Mouse (Mus musculus) retina, embryonic 14.5 days (tissue): ENCODE results near the gene Usp21.
A peak's percentile ranks its signal among the peaks of the same experiment; 100 is the strongest.
"Not testable (repeated sequence)": the region's sequence is repeated elsewhere in the genome, so short reads cannot be mapped to it uniquely, and the experiment has no call there.

Source experiments
- DNase-seq: peaks from one replicate; pipeline ENCODE4 v3.0.0-alpha.2; 2015; ENCODE audit warnings: low spot score

Gene Usp21

GRCm38 (mm10) chr1:171287136-171288081 is at the start of gene Usp21:
Usp21 (minus strand) TSS chr1:171287991.
- peak; percentile 94 for DNase-seq

GRCm38 (mm10) chr1:171330216-171330560 is 42.4 kb upstream of the Usp21 start:
- DNase-seq = no peak

- peak; percentile 88 for DNase-seq
These were observed 41.8 kb upstream of the Usp21 start for GRCm38 (mm10) chr1:171329433-171330215.

DNA sequence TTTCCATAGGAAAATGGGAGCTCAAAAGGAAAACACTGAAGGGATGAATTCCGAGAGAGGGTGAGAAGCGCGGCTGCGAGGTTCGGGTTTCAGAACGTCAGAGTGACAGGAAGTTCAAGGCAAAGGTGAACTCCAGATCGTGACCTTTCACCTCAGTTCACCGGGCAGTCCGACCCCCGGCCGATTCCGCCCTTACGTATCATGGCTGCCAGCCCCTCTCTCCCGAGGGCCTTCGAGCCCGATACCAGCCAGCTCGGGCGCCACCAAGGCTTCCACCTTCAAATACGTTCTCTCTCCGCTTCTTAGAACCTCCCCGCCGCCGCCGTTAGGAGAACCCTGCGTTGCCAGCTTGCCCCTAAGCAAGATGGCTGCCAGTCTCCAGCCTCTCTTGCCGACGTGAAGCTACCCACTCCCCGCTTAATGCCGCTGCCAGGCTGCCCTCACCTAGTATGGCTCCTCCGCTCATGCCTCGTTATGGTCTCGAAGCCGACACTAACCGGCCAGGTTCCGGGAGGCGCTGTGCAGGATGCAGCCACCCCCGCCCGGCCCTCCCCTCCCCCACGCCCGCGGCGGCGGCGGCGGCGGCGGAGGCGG is 41.1 kb upstream of the Usp21 start, which contains the start of gene Dedd:
TSS of gene Dedd (plus strand) at position 307 of the 594 bp plus-strand sequence.
- DNase-seq = peak; percentile 89

GRCm38 (mm10) chr1:171328244-171328643 is 40.5 kb upstream of the Usp21 start:
- DNase-seq = no peak

DNA sequence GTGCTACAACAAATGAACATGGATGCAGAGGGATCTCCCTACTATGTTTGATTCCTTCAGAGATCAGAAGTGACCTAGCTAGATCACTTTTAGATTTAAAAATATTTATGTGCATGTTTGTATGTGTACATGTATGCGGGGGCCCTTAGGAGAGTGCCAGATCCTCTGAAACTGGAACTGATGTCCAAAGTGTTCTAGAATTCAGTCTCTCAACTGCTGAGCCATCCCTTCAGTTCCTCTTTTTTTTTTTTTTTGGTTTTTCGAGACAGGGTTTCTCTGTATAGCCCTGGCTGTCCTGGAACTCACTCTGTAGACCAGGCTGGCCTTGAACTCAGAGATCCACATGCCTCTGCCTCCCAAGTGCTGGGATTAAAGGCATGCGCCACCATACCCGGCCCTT is 38.8 kb upstream of the Usp21 start:
- DNase-seq = not testable (repeated sequence)

GRCm38 (mm10) chr1:171325571-171325970 is 37.8 kb upstream of the Usp21 start:
- no peak for DNase-seq

- DNase-seq = no peak
These were observed 34.2 kb upstream of the Usp21 start for GRCm38 (mm10) chr1:171322012-171322411.

- DNase-seq = peak; percentile 76
These were observed 33.6 kb upstream of the Usp21 start for GRCm38 (mm10) chr1:171321415-171321814.

DNA sequence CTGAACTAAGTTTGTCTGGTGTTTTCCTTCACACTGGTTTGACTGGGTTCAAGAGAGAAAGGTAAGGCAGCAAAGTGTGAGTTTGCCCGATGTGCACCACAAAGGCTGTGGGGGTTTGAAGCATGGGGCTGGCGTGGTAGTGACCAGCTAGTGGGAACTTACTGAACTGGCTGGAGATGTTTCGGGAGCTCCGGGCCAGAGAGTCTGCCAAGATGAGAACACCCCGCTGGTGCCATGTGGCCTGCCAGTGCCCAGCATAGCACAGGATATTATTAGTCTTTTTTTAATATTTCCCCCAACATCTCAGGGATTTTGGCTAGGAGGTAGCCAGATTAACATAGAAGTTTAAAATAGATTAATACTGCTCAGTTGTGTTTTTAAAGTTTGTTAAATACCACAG is 32.4 kb upstream of the Usp21 start:
- no peak for DNase-seq

GRCm38 (mm10) chr1:171319748-171320147 is 32.0 kb upstream of the Usp21 start:
- DNase-seq = no peak

DNA sequence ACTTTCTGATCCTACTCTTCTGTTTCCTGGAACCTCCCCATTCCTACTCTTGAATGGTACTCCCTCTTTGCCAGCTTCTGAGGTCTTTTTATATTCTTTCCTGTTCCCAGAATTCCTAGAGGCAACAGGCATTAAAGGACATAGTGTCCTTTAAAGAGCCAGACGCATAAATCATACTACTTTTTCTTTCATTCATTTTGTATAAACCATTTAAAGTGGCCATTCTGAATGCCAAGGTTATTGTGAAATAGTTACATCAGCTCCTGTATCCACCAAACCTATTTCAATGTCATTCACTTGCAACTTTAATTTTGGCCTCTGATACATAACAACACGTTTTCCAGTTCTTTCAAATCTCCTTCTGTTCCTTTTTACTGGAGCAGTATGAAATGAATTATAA is 21.5 kb upstream of the Usp21 start:
- DNase-seq = no peak

- DNase-seq = not testable (repeated sequence)
These were observed 18.4 kb upstream of the Usp21 start for GRCm38 (mm10) chr1:171306157-171306556.

GRCm38 (mm10) chr1:171298226-171298625 is 10.4 kb upstream of the Usp21 start:
- DNase-seq = no peak

DNA sequence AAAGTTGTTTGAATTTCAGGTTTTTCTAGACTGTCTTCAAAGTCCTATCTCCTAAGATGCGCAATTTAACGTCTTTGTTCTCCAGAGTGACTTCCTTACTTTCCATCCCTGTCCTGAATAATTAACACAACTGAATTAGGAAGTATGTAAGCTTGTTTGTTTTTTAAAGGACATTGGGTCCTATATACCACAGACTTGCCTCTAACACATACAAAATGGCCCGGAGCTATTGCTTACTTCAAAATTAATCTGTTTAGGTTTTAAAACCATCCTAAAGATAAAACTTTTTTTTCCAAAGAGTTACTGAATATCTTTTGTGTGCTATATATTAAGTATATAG is 7.2 kb upstream of the Usp21 start:
- no peak for DNase-seq

DNA sequence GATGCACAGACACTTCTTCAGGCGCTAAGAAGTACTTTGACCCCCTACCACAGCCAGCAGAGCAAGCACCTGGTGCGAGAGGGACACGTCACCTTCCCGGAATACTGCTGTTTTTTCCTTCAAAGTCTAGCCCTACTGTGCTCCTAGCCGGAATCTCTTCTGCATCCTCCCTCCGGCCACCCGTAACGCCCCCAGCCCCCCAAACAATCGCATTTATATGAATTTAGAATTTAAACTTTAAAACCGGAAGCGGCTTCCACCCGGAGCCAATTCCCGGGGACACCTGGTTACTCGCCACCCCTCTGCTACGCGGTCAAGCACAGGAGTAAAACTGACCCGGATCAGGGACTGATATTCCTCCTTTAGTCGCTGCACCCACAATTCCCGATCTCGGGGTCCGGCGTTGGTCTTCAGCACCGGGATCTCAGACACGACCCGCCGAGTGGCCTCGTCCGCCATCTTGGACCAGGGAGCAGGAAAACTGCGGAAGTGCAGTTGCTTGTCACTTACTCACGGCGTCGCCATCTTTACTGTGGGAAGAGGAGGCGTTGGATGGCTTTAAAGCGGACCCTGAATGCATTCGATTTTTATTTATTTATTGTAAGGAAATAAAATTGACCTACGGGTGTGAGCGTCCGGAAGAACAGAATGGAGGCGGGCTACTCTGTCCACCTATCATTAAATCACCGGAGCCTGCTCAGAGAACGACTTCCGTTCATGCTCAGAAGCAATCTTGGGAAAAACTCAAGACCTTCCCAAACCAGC is 6.7 kb upstream of the Usp21 start, which contains the start of gene Ufc1:
TSS of gene Ufc1 (minus strand) at position 727 of the 765 bp plus-strand sequence.
- DNase-seq = peak; percentile 88

GRCm38 (mm10) chr1:171293906-171294297 is 6.1 kb upstream of the Usp21 start:
- DNase-seq = no peak

GRCm38 (mm10) chr1:171293351-171293750 is 5.6 kb upstream of the Usp21 start:
- DNase-seq = no peak

GRCm38 (mm10) chr1:171288328-171288727 is 537 bp upstream of the Usp21 start:
- DNase-seq = no peak

DNA sequence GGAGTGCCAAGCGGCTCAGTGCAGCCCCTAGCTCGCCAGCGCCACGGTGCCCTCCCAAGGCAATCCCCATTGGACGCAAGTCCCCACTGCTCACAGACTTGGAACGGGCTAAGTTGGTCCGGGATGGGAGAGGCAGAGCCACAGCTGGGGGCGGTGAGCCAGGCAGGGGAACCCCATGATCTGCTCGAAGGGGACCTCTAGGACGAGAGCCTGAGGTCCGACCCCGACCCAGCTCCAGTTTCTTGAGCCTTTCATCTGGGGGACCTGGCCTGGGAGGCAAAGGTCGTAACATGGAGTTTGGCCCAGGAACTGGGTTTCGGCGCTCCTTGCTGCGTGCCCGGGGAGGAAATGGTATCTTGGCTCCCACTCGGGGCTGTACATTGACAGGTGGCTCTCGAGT is 1.3 kb downstream of the Usp21 start:
- DNase-seq = no peak

DNA sequence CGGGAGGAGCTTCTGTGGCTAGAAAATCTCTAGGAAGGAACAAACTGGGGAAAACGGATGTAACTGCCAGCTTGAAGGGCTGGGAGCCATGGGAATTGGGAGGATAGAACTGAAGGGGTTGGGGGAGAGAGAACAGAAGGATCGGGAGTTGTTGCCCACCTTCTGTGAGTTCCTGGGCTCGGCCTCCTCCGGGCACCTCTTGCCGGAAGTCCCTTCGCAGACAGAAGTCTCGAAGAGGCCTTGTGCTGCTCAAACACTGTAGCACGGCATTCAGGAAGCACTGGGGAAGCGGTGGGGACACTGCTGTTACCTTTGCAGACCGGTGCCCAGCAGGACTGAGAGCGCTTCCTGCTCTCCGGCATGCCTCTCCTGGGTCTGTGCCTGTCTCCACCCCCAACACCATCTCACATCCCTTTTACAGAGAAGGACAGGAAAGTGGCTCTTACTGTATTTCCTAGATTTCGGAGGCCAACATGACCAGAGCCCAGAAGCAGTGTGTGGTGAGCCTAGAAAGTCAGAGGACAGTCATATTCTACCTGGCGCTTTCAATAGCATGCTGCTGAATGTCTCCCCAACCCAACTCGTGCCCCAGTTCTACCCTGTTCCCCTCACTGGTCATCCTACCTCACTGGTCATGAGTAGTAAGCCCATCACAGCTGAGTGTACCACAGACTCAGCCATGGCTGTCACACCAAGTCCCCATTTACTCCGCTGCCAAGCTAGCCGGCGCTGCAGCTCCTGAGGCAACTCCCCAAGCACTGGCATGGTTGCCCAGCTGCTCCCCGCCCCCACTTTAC is 2.5 kb downstream of the Usp21 start:
- DNase-seq = no peak
